Mouse (Mus musculus): ENCODE measurements around the gene Gabrd. TPM values are rescaled to one million over a fixed set of nuclear protein-coding genes. Genes with fewer than 3 reads are reported as not detected.
A peak's percentile ranks its signal among the peaks of the same experiment; 100 is the strongest.

The Gabrd gene
- polyA plus RNA-seq, 1 experiment from 2014 or later: not detected

DNA sequence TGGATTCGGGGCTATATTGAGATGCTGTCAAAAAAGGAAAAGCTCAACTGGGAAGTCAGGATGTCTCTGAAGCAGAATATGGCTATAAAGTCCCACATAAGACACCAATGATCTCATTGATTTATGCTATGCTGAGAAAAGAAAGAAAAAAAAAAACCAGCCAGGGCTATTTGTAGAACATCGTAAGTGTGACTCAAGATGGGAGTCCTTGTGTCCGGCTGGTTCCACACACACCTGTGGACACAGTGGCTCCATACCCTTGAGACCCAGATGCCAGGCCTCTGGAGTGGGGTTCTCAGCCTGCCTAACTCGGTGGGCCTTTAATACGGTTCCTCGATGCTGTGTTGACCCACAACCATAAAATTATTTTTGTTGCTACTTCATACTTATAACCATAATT, 14.2 kb upstream of the Gabrd start:
- H3K4me1 ChIP-seq: peaks cover 13% of the 10 kb centered on the region
- WGBS: 91% methylated on average over 6 of the region's 6 CpGs
- no peak overlapping the region for H3K27ac ChIP-seq (replicated peaks)
- H3K36me3 ChIP-seq (replicated peaks): 0 out of 2 replicates have a peak, but pooled peaks cover 2% of the 10 kb centered on the region
- no peak overlapping the region for H3K4me3 ChIP-seq
- H3K9me3 ChIP-seq: no peaks in the 10 kb centered on the region
- peaks cover 4% of the 10 kb centered on the region; the same call in 1 of the 2 replicates for H3K27me3 ChIP-seq (replicated peaks; ENCODE audit: low read depth, poor library complexity, severe bottlenecking)
- no peak for DNase-seq (ENCODE audit: low spot score)

DNA sequence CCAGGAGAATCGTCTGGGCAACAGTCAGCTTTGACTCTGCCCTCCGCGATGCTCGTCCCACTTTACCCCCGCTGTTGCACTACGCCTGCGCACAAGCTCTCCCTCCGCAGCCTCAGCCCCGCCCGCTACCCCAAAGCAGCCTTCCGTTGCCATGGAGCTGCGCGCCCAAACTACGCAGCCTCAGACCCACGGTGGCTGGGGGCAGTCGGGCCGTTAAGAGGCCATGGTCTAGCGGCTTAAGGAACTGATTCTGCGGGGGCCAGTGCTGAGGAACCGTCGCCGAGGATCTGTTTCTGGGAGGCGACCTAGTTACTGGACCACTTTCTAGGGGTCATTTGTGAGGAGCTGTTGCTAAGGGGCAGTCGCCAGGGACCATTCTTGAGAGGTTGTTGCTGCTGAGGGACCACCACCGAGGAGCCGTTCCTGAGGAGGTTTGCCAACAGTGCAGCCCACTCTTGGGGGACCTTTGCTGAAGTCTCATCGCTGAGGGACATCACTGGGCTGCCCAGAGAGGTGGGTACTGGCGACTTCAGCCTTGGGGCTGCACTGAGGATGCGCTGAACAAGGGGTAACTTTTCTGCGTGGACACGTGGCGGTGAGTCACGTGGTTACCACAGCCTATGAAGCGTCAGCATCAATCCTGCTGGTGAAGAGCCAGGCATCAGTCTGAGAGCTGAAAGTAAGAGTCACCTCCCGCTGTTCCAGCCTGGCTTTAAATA, 11.3 kb upstream of the Gabrd start, which contains the start of gene Cfap74:
Gene Cfap74, plus strand, starts transcription at position 133 of the 719 bp plus-strand sequence.
- Histone ChIP-seq H3K27me3 (replicated peaks; ENCODE audit: low read depth, poor library complexity, severe bottlenecking) (peaks cover 9% of the 10 kb centered on the region; the same call in 1 of the 2 replicates), H3K9me3 (0 out of 2 replicates have a peak, but pooled peaks cover 3% of the 10 kb centered on the region), H3K4me1 (peaks cover 13% of the 10 kb centered on the region), H3K36me3 (replicated peaks) (no peaks in the 10 kb centered on the region), H3K4me3 (peak within 1 kb of the TSS; percentile 72), H3K27ac (replicated peaks) (peak within 1 kb of the TSS; percentile 85)
- DNase-seq (ENCODE audit: low spot score): peak; percentile 94
- WGBS: under 1% methylated on average over 35 of the region's 35 CpGs

DNA sequence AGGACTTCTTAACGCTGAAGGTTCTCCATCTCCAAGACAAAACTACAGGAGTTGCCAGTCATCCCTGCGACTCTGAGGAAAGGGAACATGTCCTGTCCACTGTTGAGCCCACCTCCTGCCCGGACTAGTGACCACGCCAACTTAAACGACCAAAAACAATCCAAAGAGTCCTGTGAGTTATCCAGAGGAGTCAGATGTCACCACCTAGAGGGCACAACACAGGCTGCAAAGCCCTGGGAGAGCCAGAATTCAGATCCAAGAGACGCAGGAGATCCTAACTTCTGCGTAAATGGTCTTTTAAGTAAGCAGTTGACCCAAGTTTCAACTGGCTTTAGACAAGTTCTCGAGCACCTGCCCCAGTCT, 10.8 kb upstream of the Gabrd start:
- Histone ChIP-seq H3K4me1 (peaks cover 13% of the 10 kb centered on the region), H3K27me3 (replicated peaks; ENCODE audit: low read depth, poor library complexity, severe bottlenecking) (peaks cover 9% of the 10 kb centered on the region; the same call in 1 of the 2 replicates), H3K9me3 (0 out of 2 replicates have a peak, but pooled peaks cover 5% of the 10 kb centered on the region), H3K27ac (replicated peaks) (peak overlapping the region; percentile 85), H3K4me3 (peak overlapping the region; percentile 72), H3K36me3 (replicated peaks) (no peaks in the 10 kb centered on the region)
- 2% methylated on average over 8 of the region's 8 CpGs for WGBS
- no peak for DNase-seq (ENCODE audit: low spot score)

DNA sequence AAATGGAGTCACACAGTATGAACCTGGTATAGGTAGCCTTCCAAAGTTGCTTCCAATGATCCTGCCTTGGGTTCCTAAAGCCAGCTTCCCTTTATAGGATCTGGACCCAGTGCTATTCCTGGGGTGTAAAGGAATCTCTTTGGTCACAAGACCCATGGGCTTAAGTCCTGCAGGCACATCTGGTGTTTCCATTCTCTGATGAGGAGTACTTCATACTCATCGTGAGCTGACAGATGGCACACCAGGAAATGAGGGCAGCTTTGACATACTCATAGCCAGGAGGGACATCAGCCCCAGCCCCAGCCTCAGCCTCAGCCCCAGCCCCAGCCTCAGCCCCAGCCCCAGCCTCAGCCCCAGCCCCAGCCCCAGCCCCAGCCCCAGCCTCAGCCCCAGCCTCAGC, 4.6 kb upstream of the Gabrd start:
- Histone ChIP-seq H3K36me3 (replicated peaks) (no peaks in the 10 kb centered on the region), H3K27me3 (replicated peaks; ENCODE audit: low read depth, poor library complexity, severe bottlenecking) (peaks cover 46% of the 10 kb centered on the region), H3K27ac (replicated peaks) (no peak overlapping the region), H3K4me1 (peaks cover 10% of the 10 kb centered on the region), H3K4me3 (no peak overlapping the region), H3K9me3 (0 out of 2 replicates have a peak, but pooled peaks cover 5% of the 10 kb centered on the region)
- 73% methylated on average over 1 of the region's 1 CpGs for WGBS
- no peak for DNase-seq (ENCODE audit: low spot score)

DNA sequence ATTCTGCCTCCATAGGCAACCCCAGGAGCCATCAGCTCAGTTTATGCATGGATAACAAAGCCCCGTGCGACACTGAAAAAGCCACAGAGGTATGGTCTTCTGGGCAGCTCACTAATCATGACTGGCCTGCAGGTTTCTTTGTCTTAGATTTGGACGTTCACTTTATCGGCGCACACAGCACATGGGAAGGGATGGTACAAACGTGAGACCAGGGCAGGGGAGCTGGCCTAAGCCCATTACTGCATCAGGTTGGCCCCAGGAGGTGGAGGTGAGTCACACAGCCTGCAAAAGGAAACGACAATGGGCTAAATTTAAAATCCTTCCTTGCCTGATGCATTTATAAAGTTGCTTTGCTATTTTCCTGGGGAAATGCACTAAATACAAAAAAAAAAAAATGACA, 3.2 kb upstream of the Gabrd start:
- H3K27ac ChIP-seq (replicated peaks): no peak overlapping the region
- WGBS: 74% methylated on average over 7 of the region's 7 CpGs
- no peak for DNase-seq (ENCODE audit: low spot score)

DNA sequence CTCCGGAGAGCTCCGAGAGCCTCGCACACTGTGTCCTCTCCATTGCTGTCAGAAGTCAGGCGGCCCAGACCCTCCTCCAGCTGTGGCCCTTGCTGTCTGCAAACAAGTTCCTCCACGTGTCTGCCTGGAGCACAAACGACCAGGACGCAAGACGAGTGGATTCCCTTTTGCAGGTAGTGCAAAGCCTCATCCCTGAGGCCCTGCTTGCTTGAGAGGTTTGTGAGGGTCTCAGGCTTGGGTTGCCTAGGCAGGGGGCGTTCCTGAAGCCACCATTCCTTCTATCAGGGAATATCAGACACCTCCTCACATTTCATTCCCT, 269 bp upstream of the Gabrd start:
- peak overlapping the region; percentile 58 for H3K4me3 ChIP-seq
- H3K27me3 ChIP-seq (replicated peaks; ENCODE audit: low read depth, poor library complexity, severe bottlenecking): peaks cover 61% of the 10 kb centered on the region
- H3K36me3 ChIP-seq (replicated peaks): no peaks in the 10 kb centered on the region
- DNase-seq (ENCODE audit: low spot score): no peak
- peaks cover 12% of the 10 kb centered on the region for H3K4me1 ChIP-seq
- 4% methylated on average over 9 of the region's 9 CpGs for WGBS
- H3K9me3 ChIP-seq: no peaks in the 10 kb centered on the region
- no peak overlapping the region for H3K27ac ChIP-seq (replicated peaks)

More for the DNA sequence above, 3.2 kb upstream of the Gabrd start:
- H3K27me3 ChIP-seq (replicated peaks; ENCODE audit: low read depth, poor library complexity, severe bottlenecking): peaks cover 50% of the 10 kb centered on the region
- H3K36me3 ChIP-seq (replicated peaks): no peaks in the 10 kb centered on the region
- peaks cover 12% of the 10 kb centered on the region for H3K4me1 ChIP-seq
- no peak overlapping the region for H3K4me3 ChIP-seq
- H3K9me3 ChIP-seq: 0 out of 2 replicates have a peak, but pooled peaks cover 5% of the 10 kb centered on the region

DNA sequence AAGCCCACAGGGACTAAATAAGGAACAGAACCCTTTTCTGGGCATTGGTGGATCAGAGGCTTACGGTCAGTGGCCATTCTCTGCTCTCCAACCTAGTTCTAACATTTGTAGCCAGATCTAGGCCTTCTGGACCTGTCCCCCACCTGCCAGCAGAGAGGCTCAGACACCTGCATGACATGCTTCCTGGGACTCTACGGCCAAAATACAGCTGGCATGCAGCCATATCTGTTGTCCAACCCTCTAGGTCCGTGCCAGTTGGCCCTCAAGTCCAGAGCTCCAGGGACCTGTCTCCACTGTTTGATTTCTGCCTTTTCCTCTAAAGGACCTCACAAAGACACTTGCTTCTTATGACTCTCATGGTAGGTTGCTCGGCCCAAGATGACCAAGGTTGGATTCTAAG, 1.2 kb downstream of the Gabrd start:
- peaks cover 61% of the 10 kb centered on the region for H3K27me3 ChIP-seq (replicated peaks; ENCODE audit: low read depth, poor library complexity, severe bottlenecking)
- H3K27ac ChIP-seq (replicated peaks): no peak overlapping the region
- WGBS: 84% methylated on average over 4 of the region's 4 CpGs

DNA sequence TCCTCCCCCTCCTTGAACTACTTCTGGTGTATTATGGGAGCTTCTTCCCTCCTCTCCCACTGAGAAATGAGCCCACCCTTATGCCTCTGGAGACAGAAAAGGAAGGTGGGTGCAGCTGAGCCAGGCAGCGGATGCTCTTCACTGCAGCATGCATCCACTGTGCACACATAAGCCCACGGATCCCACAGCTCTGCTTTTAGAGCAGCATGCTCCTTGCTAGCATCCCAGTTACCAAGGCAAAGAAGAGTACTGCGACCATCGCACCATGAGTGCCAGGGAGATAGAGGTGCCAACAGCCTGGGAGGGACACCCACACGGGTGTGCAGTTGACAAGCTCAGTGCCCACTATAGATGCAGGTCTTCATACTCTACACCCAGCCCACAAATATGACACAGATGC, 2.4 kb downstream of the Gabrd start:
- no peaks in the 10 kb centered on the region for H3K36me3 ChIP-seq (replicated peaks)
- H3K9me3 ChIP-seq: no peaks in the 10 kb centered on the region
- peaks cover 12% of the 10 kb centered on the region for H3K4me1 ChIP-seq
- H3K27me3 ChIP-seq (replicated peaks; ENCODE audit: low read depth, poor library complexity, severe bottlenecking): peaks cover 54% of the 10 kb centered on the region
- no peak overlapping the region for H3K4me3 ChIP-seq
- no peak for DNase-seq (ENCODE audit: low spot score)
- H3K27ac ChIP-seq (replicated peaks): no peak overlapping the region
- WGBS: 89% methylated on average over 5 of the region's 5 CpGs

More for the DNA sequence above, 1.2 kb downstream of the Gabrd start:
- Histone ChIP-seq H3K36me3 (replicated peaks) (no peaks in the 10 kb centered on the region), H3K4me3 (no peak overlapping the region), H3K9me3 (no peaks in the 10 kb centered on the region), H3K4me1 (peaks cover 12% of the 10 kb centered on the region)
- no peak for DNase-seq (ENCODE audit: low spot score)

DNA sequence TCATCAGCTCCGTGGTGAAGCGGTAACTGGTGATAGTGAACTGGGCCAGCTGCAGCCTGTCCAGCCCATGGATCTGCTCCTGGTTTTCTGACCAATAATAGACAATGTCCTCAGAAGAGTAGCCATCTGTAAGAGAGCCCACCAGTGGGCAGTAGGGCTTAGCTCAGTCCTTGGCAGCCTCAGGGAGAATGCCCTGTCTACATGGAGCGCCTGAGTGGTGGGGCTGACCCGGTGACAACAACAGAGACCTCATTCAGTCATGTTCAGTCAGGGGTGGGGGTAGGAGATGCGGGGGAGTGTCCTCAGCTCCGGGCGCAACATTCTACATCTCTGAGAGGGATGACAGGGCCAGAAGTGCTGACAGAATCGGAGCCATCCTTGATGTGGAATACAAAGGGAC, 10.7 kb downstream of the Gabrd start:
- Histone ChIP-seq H3K36me3 (replicated peaks) (no peaks in the 10 kb centered on the region), H3K27ac (replicated peaks) (no peak overlapping the region), H3K9me3 (no peaks in the 10 kb centered on the region), H3K4me3 (no peak overlapping the region), H3K27me3 (replicated peaks; ENCODE audit: low read depth, poor library complexity, severe bottlenecking) (0 out of 2 replicates have a peak, but pooled peaks cover 4% of the 10 kb centered on the region), H3K4me1 (0 out of 2 replicates have a peak, but pooled peaks cover 5% of the 10 kb centered on the region)
- WGBS: 64% methylated on average over 8 of the region's 8 CpGs
- no peak for DNase-seq (ENCODE audit: low spot score)

DNA sequence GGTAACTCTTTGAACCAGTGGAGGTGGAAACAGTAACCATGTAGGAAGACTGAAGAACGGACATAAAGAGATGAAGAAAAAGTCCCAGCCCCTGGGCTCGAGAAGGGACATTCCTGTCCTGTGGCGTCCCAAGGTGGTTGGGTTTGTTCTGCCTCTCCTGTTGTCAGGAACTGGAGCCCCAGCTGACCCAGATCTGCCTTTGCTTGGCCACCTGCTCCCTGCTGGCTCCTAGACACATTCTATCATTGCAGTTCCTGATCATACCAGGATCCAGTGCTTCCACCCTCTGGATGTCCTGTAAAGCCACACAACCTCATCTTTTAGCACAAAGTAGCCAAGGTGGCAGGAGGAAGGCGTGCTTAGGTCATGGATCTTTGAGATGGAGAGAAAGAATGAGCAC, 14.6 kb downstream of the Gabrd start:
- 0 out of 2 replicates have a peak, but pooled peaks cover 5% of the 10 kb centered on the region for H3K4me1 ChIP-seq
- no peak overlapping the region for H3K4me3 ChIP-seq
- H3K27me3 ChIP-seq (replicated peaks; ENCODE audit: low read depth, poor library complexity, severe bottlenecking): 0 out of 2 replicates have a peak, but pooled peaks cover 4% of the 10 kb centered on the region
- H3K36me3 ChIP-seq (replicated peaks): no peaks in the 10 kb centered on the region
- no peaks in the 10 kb centered on the region for H3K9me3 ChIP-seq
- WGBS: 78% methylated on average over 4 of the region's 4 CpGs
- no peak for DNase-seq (ENCODE audit: low spot score)
- no peak overlapping the region for H3K27ac ChIP-seq (replicated peaks)

DNA sequence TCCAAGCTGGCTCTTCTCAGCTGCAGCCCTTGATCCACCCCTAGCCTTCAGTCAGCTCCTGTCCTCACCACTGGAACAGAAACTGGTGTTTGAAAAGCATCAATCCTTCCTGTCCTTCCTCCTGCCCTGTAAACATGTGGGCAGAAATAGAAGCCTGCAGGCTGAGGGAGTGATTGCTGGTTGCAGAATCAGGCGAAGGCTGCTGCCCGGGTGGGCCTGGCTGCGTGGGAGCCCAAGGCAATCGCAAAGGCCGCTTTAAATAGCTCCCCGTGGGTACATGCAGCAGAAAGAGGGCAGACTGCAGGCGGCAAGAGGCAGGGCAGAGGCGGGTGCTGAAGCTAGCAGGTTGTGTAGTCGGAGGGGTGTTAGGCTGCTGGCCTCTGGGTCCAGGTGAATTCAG, 15.2 kb downstream of the Gabrd start:
- WGBS: 36% methylated on average over 9 of the region's 9 CpGs
- H3K27me3 ChIP-seq (replicated peaks; ENCODE audit: low read depth, poor library complexity, severe bottlenecking): 0 out of 2 replicates have a peak, but pooled peaks cover 4% of the 10 kb centered on the region

DNA sequence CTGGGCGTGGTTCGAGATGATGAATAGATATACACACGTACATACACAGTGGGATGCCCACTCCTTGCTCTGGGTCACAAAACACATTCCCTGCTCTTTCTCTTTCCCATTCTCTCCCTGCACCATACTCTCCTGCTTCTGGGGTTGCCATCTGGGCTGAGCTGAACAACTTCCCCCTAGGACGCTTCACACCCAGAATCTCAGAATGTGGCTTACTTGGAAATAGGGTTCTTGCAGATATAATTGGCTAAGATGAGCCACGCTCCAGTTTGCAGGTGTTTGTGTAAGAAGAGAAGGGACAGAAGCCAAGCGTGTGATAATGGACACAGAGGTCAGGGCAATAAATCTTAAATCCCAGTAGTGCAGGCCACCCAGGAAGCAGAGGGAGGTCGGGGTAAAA, 15.9 kb downstream of the Gabrd start:
- Histone ChIP-seq H3K36me3 (replicated peaks) (no peaks in the 10 kb centered on the region), H3K4me1 (0 out of 2 replicates have a peak, but pooled peaks cover 5% of the 10 kb centered on the region), H3K9me3 (no peaks in the 10 kb centered on the region), H3K27ac (replicated peaks) (no peak overlapping the region), H3K4me3 (no peak overlapping the region), H3K27me3 (replicated peaks; ENCODE audit: low read depth, poor library complexity, severe bottlenecking) (0 out of 2 replicates have a peak, but pooled peaks cover 4% of the 10 kb centered on the region)
- DNase-seq (ENCODE audit: low spot score): no peak
- WGBS: 66% methylated on average over 7 of the region's 7 CpGs

More for the DNA sequence above, 15.2 kb downstream of the Gabrd start:
- Histone ChIP-seq H3K27ac (replicated peaks) (no peak overlapping the region), H3K4me1 (0 out of 2 replicates have a peak, but pooled peaks cover 5% of the 10 kb centered on the region), H3K36me3 (replicated peaks) (no peaks in the 10 kb centered on the region), H3K4me3 (no peak overlapping the region), H3K9me3 (no peaks in the 10 kb centered on the region)
- DNase-seq (ENCODE audit: low spot score): no peak

Measured in embryonic facial prominence, embryonic 10.5 days (tissue).